Mouse (Mus musculus): Measurements from ENCODE around the gene Pgam2.

Pgam2 gene

DNA sequence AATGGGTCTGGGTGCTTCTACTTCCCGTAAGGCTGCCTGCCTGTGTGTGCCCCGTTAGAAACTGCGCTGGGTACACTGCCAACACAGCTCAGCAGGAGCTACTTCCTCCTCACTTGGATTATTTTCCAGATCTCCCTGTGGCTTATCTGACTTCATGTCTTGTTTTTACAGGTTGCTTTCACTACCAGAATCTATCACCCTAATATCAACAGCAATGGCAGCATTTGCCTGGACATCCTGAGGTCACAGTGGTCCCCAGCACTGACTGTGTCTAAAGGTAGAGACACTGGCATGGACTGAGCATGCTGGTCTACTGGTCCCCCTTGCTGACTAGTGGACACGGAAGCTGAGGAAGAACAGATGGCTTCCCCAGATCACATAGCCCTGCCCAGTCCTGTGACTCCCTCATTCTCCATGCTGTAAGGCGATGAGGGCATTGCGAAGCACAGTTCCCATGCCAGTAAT is 23.5 kb downstream of the Pgam2 start:
- in situ Hi-C loops (cut with MboI; ENCODE audit: low sequenced_read_pairs): no loop called here

- in situ Hi-C loops (cut with MboI; ENCODE audit: low sequenced_read_pairs): loop anchor here (10.0 kb wide), 1 partner anchor 294 kb away; no protein-coding TSS in a partner anchor
Measured at GRCm38 (mm10) chr11:5778481-5778880, 25.1 kb downstream of the Pgam2 start.

DNA sequence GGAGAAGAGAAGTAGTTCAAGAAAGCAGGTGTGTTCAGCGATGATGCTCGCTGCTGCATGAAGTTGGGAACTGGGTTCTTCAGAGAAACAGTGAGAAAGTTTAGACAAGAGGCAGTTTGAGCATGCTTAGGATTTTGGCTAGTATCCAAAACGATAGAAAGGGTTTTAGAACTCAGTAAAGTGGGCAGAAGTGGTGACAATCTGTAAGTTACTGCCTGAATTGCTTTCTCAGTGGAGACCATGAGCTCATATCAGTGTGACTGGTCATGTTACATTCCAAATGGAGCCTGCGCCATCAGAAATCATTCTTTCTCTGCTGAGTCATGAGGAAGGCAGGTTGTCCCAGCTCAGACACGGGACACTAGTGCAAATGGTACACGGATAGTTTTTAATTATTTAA is 37.5 kb downstream of the Pgam2 start:
- in situ Hi-C loops (cut with MboI; ENCODE audit: low sequenced_read_pairs): no loop called here

DNA sequence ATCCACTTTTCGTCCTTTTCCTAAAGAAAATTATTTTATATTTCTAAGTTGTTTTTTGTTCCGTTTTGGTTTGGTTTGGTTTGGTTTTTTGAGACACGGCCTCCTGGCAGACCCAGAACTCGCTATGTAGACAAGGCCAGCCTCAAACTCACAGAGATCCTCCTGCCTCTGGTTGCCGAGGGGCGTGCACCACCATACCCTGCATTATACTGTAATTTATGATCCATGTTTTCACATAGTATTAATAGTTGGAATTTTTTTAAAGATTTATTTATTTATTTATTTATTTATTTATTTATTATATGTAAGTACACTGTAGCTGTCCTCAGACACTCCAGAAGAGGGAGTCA is 40.9 kb downstream of the Pgam2 start:
- in situ Hi-C loops (cut with MboI; ENCODE audit: low sequenced_read_pairs): no loop called here

DNA sequence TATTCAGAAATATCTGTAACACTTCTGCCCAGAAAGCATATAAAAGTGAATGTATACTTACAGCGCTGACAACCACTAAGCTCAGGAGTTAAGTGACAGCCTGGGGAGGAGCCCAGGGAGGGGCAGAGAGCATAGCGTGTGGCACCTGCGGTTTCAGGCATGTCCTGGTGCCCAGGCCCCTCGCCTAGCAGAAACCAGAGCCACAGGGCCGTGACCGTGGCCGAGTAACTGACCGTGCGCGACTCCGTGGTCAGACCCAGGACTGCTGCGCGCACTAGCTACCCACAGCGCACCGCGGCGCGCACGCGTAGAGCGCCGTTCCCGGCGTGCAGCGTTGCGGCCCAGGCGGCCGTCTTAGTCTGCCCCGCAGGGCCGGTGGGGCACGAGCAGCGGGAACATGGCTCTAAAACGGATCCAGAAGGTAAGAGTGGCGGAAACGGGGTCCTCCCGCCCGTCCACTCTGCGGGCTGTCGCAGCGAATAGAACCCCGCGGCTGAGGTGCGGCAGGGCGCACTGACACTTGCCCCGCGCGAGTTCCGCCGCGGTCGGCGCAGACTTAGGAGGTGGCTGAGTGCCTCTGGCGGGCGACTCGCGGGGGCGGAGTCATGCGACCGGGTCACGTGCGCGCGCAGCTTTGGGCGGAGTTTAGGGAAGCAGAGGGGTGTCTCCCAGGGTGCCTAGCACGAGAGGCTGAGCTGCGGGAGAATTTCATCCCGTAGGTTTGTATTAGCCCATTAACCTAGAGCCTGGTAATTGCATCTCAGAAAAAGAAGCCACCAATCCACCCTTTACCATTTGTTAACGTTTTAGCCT is 41.5 kb downstream of the Pgam2 start, which contains the start of gene Urgcp:
Gene Urgcp, minus strand, starts transcription at position 557 of the 813 bp plus-strand sequence.
- in situ Hi-C loops (cut with MboI; ENCODE audit: low sequenced_read_pairs): no loop called here

GRCm38 (mm10) chr11:5753755-5754154 is 49.8 kb downstream of the Pgam2 start:
- in situ Hi-C loops (cut with MboI; ENCODE audit: low sequenced_read_pairs): no loop called here
